Mouse (Mus musculus) thymus, postnatal 36 days (tissue): ENCODE measurements at regions not wholly inside any gene's neighbourhood (a gene's known extent, or its start where the extent isn't known, plus 50 kb on each side); places are given as distances from the start of the nearest gene placed in this dataset.

ENCODE experiments used
- DNase-seq, 2 experiments: peaks; one replicate each; pipeline ENCODE4 v3.0.0; 2022; ENCODE audit warnings: mixed read lengths in 2 of 2

- no peak for DNase-seq
Observed at GRCm38 (mm10) chr1:57470356-57470755, 63.5 kb upstream of the Tyw5 start.

DNA sequence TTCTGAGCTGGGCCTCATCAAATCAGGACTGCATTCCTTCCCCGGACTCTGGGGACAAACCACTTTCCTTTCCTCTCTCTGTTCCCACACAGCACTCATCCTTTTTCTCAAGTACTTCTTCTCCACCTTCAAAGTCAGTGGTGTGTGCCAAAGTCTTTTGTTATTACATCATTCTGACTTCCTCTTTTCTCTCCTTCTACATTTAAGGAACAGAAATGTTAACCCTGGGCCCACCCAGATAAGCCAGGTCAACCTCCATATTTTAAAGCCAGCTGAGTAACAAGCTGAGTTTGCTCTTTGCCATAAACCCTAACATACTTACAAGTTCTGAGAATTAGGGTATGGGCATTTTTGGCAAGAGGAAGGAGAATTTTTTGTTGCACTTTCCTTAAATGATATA is 65.3 kb upstream of the Tyw5 start:
- no peak for DNase-seq

DNA sequence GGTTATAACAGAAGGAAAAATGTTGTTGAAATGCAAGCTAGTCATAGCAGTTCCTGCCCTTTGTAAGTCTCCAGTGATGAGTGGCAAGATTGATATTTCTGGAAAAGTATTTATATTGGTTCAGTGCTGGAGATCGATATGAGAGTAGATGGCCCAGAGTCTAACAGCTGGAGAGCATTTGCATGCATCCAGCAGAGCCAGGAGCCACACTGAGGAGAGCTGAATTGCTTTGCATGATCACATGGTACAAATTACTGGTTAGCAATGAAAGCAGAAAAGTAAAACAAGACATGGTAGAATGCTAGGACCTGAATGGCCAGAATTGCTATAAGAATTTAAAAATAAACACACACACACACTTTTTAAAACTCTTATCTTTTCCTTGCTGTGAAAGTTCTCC is 70.8 kb upstream of the Tyw5 start:
- no peak for DNase-seq

GRCm38 (mm10) chr1:57478151-57478550 is 71.2 kb upstream of the Tyw5 start:
- no peak for DNase-seq

DNA sequence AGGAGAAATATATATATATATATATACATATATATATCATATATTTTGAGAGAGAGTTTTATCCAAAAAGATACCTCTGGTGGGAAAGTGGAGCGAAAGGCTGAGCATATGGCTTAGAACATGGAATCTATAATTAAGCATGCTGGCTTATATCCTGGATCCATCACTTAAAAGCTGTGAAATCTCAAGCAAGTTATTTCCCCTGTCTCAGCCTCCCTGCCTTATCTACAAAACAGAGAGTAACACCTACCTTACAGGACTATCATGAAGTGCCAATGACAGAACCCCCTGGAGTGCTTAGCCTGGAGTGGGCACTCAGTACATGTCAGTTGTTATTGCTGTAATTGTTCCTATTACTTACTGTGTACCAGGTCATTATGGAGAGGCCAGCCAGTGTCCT is 71.9 kb upstream of the Tyw5 start:
- no peak for DNase-seq

DNA sequence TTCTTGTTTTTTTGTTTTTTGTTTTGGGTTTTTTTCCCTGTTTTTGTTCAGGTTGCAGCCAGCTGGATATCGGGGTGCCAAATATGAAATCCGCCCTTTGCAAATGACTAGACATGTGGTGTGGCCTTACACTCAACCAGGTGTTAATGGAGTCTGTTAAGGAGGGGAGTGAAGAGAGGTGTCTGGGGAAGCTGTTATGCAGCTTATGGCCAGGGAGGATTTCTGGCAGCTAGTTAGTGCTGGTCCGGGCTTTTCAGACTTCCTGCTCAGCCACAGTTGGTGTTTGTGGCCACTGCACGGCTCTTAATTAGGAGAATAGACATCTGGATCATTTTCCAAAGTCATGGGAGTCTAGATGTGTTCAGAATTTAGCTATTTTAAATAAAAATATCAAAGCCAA is 72.7 kb upstream of the Tyw5 start:
- no peak for DNase-seq

- DNase-seq: no peak
Observed at GRCm38 (mm10) chr1:57489176-57489575, 82.3 kb upstream of the Tyw5 start.

DNA sequence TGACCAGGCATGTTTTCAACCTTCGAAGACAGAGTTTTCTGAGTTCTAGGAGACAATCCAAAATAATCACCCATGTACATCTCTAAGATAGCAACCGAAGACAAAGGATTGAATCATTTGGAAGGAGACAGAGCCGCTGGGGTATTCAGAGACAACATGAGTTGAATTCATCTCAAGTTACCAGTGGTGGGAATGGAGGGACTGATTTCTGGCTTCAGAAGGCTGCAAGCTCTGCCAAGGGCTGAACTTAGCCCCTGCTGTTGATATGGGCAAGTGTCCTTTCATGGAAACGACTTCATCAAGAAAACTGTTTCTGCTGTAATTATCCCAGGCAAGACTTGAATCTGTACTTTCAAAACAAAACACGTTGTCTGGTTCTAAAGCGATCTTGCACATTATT is 82.7 kb upstream of the Tyw5 start:
- no peak for DNase-seq

- DNase-seq: no peak
Observed at GRCm38 (mm10) chr1:57490021-57490420, 83.1 kb upstream of the Tyw5 start.

DNA sequence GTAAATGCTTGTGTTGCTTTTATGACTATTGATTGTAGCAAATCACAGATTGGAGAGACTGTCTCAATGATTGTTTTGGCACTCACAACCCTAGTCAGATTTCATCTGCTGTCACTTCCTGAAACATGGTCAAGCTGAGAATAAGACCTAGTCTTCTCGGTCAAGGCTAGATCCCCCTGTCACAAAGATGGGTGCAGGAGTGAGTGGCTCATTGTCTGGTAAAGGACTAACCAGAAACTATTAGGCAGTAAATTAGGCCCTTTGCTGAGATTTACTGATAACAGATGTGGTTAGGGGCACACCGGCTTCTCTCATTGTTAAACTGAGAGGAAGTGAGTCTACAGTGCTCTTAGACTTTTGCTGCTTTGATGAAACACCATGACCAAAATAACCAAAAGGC is 85.8 kb upstream of the Tyw5 start:
- no peak for DNase-seq

- no peak for DNase-seq
Observed at GRCm38 (mm10) chr1:57497489-57498037, 90.7 kb upstream of the Tyw5 start.

GRCm38 (mm10) chr1:57510359-57511120 is 103.6 kb upstream of the Tyw5 start:
- DNase-seq: no peak

GRCm38 (mm10) chr1:57511902-57512301 is 105.0 kb upstream of the Tyw5 start:
- DNase-seq: no peak

GRCm38 (mm10) chr1:57512516-57512915 is 105.6 kb upstream of the Tyw5 start:
- no peak for DNase-seq

DNA sequence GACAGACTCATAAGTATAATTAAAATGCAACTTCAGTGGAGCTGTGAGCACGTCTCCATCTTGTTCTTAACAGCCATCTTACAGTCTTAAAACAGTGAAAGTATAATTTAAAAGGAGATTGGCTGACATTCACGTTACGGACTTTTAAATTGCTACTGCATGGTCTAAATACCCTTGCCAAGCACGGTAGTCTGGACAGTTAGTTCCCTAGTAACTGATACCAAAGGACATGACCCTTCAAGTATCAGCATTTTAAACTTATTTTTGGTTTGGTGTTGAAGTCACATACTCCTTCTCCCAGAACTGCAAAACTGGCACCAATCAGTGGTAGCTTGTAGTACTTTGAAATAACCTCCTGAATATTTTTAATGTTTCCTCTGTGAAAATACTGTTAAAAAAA is 119.1 kb upstream of the Tyw5 start:
- DNase-seq: no peak

- DNase-seq: no peak
Observed at GRCm38 (mm10) chr1:57528703-57529102, 121.8 kb upstream of the Tyw5 start.

GRCm38 (mm10) chr1:57529320-57529719 is 122.4 kb upstream of the Tyw5 start:
- no peak for DNase-seq

GRCm38 (mm10) chr1:57537369-57537768 is 130.5 kb upstream of the Tyw5 start:
- DNase-seq: no peak

DNA sequence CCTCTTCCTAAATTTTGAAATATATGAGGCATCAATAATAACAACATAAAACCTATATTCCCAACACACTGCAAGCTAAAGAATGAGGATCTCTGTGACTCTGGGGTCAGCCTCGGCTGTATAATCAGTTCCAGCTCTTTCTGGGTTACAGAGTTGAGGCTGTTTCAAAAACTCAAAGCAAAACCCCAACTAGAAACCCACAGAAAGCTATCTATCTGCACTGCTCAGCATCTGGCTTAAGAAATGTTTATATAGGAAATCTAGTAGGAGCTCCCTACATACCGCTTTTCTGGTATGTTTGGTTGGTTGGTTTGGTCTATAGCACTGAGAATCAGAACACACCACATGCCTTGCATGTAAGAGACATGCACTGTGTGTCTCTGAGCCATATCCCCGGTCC is 137.8 kb upstream of the Tyw5 start:
- DNase-seq: no peak

DNA sequence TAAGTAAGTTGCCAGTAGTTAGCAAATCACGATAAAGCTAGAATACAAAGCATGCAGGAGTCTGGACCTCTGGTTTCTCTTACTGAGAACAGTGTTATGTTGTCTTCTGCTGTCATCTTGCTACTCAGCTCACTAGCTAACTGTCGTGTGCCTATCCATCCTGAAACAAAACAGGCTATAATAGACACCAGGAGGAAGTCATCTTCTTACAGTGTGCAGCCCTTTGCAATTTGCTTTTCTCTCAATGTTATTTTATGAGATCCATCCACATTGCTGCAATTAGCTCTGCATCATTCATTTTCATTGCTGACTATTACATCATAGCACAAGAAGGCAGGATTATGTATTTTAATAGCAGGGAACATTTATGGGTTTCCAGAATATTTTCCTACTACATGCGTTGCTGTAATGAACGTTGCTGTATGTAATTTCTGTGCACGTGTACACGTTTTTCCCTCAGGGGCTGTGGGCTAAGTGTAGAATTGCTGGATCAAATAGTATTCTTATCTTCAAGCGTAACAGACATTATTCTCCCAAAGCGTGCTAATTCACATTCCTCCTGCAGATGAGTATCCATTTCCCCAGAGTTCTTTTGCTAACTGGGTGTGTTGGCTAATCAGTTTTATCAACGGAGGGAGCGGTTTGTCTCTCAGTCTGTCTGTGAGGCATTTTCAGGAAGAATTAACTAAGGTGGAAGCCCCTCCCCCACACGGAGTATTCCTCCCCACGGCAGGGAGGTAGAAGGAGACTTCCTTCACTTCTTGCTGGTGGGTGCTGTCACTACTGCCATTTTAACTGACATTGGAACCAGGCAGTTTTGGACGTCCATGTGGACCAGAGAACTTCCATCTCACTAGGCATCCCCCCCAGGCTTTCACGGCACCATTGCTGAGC is 139.1 kb upstream of the Tyw5 start:
- DNase-seq: no peak

GRCm38 (mm10) chr1:57561517-57561916 is 154.6 kb upstream of the Tyw5 start:
- no peak for DNase-seq

DNA sequence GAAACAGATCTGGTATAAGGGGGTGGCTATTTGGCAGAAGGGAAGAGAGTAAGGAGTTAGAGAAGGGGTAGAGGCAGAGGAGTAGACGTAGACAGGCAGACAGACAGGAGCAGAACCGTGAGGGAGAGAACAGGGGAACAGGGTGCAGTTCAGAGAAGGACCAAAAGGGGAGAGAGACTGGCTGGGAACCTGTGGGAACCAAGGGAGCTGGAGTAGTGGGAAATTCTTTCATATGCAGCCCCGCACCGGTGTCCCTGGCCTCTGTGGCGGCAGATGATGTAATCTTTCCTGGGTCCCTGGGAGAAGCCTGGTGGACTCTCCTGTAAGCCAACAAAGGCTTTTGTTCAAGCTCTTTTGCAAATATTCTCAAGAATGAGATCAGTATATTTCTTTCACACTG is 157.8 kb upstream of the Tyw5 start:
- DNase-seq: no peak

- DNase-seq: no peak
Observed at GRCm38 (mm10) chr1:57572097-57572496, 165.2 kb upstream of the Tyw5 start.

DNA sequence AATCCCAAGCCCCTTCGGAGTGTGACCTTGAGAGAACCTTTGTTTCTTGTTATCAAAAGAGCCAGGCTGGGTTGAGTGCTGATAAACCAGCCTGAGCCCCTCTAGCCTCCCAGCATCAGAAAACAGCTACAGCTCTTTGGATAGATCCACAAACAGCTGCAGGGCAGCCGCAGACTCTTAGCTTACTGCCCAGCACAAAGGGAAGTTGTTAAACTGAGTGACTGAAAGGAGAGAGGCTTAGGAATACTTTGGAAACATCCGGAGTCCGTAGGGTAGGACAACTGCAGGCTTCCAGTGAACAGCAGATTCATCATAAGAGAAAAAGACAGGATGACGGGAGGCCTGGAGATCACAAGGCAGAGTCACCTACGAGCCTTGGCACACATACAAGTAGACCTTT is 166.9 kb upstream of the Tyw5 start:
- DNase-seq: no peak
